ENCODE assay signal across 8 mouse cellular contexts in the genomic region with DNA sequence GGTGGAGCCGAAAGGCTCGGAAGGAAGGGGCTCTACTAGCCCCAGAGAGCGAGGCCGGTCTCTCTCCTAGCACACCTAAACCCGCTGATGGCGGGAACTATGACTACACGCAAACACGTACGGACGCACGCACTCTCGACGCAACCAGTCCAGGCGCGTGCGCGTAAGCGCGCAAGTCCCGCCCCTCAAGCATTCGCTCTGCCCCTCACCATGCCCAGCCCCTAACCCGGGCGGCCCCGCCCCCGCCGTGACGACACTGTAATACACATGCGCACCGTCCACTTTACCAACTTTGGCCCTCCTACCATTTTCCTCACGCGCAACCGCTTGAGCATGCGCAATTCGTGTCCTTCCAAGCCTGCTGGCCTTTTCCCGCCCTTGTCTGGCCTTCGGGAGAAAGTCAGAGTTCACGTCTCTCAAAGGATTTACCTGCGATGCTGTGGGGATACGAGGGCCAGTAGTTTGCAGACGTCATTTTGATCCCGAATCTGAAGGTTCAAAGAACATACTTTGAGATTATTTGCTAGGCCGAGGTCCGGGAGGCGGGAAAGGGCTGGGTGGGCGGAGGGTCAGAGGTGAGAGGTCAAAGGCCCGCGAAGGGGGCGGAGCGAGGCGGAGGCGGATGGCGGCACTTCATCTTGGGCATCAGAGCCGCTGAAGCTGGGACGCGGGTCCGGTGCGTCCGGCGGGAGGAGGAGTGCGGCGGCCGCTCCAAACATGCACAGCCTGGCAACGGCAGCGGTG. TPM values are rescaled to one million over a fixed set of nuclear protein-coding genes. Genes with fewer than 3 reads are reported as not detected.
DNase-seq lines count a peak whose midpoint lies in the region; ATAC-seq lines count a peak whose summit lies in the region.

A gene (plus strand): TSS at position 338 of the 744 bp plus-strand sequence.

- H3K4me1 ChIP-seq in brown adipose tissue, adult 24 weeks (ENCODE audit: control insufficient read depth, insufficient read depth, insufficient read length, low read length): no peaks in the 10 kb centered on the region; the same call in 1 of the 2 replicates
- peaks cover 41% of the 10 kb centered on the region for H3K4me1 ChIP-seq in heart, embryonic 13.5 days
- H3K4me1 ChIP-seq in liver, embryonic 12.5 days: peaks cover 57% of the 10 kb centered on the region
- H3K4me1 ChIP-seq in stomach, embryonic 15.5 days: peaks cover 17% of the 10 kb centered on the region

- H3K9me3 ChIP-seq in heart, embryonic 13.5 days: no peaks in the 10 kb centered on the region
- H3K9me3 ChIP-seq in liver, embryonic 12.5 days (replicated peaks): no peaks in the 10 kb centered on the region
- H3K9me3 ChIP-seq in stomach, embryonic 15.5 days: no peaks in the 10 kb centered on the region

- H3K4me2 ChIP-seq in heart, embryonic 13.5 days: peak within 1 kb of the TSS; percentile 92
- peak within 1 kb of the TSS; percentile 86 for H3K4me2 ChIP-seq in liver, embryonic 12.5 days
- peak within 1 kb of the TSS; percentile 64 for H3K4me2 ChIP-seq in stomach, embryonic 15.5 days

- peak within 1 kb of the TSS; percentile 76 for H3K4me3 ChIP-seq in brown adipose tissue, adult 24 weeks (ENCODE audit: insufficient read depth, low read depth, low read length)
- H3K4me3 ChIP-seq in heart, embryonic 13.5 days: peak within 1 kb of the TSS; percentile 83
- H3K4me3 ChIP-seq in liver, embryonic 12.5 days: peak within 1 kb of the TSS; percentile 98
- peak within 1 kb of the TSS; percentile 81 for H3K4me3 ChIP-seq in stomach, embryonic 15.5 days (replicated peaks)

- H3K36me3 ChIP-seq in heart, embryonic 13.5 days: peaks cover 13% of the 10 kb centered on the region
- peaks cover 33% of the 10 kb centered on the region for H3K36me3 ChIP-seq in liver, embryonic 12.5 days
- H3K36me3 ChIP-seq in stomach, embryonic 15.5 days: no peaks in the 10 kb centered on the region

- H3K27ac ChIP-seq in brown adipose tissue, adult 24 weeks (replicated peaks; ENCODE audit: low read depth, low read length): peak within 1 kb of the TSS; percentile 95
- peak within 1 kb of the TSS; percentile 94 for H3K27ac ChIP-seq in heart, embryonic 13.5 days (replicated peaks)
- H3K27ac ChIP-seq in liver, embryonic 12.5 days: peak within 1 kb of the TSS; percentile 96
- peak within 1 kb of the TSS; percentile 94 for H3K27ac ChIP-seq in stomach, embryonic 15.5 days

- DNase-seq in CD4-positive, CD25-positive, alpha-beta regulatory T cell, adult 2 months (ENCODE audit: low read depth, low spot score): peak; percentile 99
- DNase-seq in fat pad, adult 2 months (ENCODE audit: extremely low read depth, low read depth, low spot score): peak; percentile 73
- DNase-seq in kidney, postnatal 10 days: peak; percentile 100
- DNase-seq in natural killer cell, adult 2 months (ENCODE audit: low spot score in 2 of 2): peak; percentile 100

- peak within 1 kb of the TSS; percentile 93 for H3K9ac ChIP-seq in heart, embryonic 13.5 days
- H3K9ac ChIP-seq in liver, embryonic 12.5 days: peak within 1 kb of the TSS; percentile 96
- peak within 1 kb of the TSS; percentile 90 for H3K9ac ChIP-seq in stomach, embryonic 15.5 days

- WGBS in heart, embryonic 13.5 days: under 1% methylated on average over 63 of the region's 64 CpGs
- WGBS in liver, embryonic 12.5 days (ENCODE audit: insufficient replicate concordance): under 1% methylated on average over 64 of the region's 64 CpGs
- under 1% methylated on average over 64 of the region's 64 CpGs for WGBS in stomach, embryonic 15.5 days

- H3K27me3 ChIP-seq in heart, embryonic 13.5 days (replicated peaks): no peaks in the 10 kb centered on the region
- no peaks in the 10 kb centered on the region for H3K27me3 ChIP-seq in liver, embryonic 12.5 days (replicated peaks)
- H3K27me3 ChIP-seq in stomach, embryonic 15.5 days (replicated peaks): no peaks in the 10 kb centered on the region

- ATAC-seq in heart, embryonic 13.5 days (ENCODE audit: extremely low read depth, insufficient number of reproducible peaks, low FRiP score, low TSS enrichment): peak; percentile 99
- peak; percentile 96 for ATAC-seq in liver, embryonic 12.5 days
- peak; percentile 100 for ATAC-seq in stomach, embryonic 15.5 days (ENCODE audit: insufficient read depth, low FRiP score, low read depth)

RNA-seq across cellular contexts. Expression of the gene that starts here (rescaled TPM):
- 9.7 and 9.8 TPM in 2 replicates for polyA plus RNA-seq in brown adipose tissue, adult 24 weeks (2012; ENCODE audit: insufficient read depth, insufficient read length, missing spikeins)
- polyA plus RNA-seq in heart, embryonic 13.5 days (2015; fragmentation: Nextera tagmentation; extraction: Ambion mirVana): 31.7 and 33.6 TPM in 2 replicates
- 51.6 and 52.4 TPM in 2 replicates for polyA plus RNA-seq in liver, embryonic 12.5 days (2016; fragmentation: Nextera tagmentation; extraction: Ambion mirVana)
- 51.1 and 57.6 TPM in 2 replicates for polyA plus RNA-seq in stomach, embryonic 15.5 days (2015; fragmentation: Nextera tagmentation; extraction: Ambion mirVana)

Comparison
In these comparisons a context has a peak if more than half of its experiments do, and no peak if none do; other contexts are left out.
1. Peak in every context shown above with its lines: DNase-seq, ATAC-seq, H3K4me3 ChIP-seq and H3K27ac ChIP-seq.